Mouse (Mus musculus) midbrain, embryonic 15.5 days (tissue): ENCODE measurements around the gene Cep170. TPM values are rescaled to one million over a fixed set of nuclear protein-coding genes. Genes with fewer than 3 reads are reported as not detected.
"Not testable (repeated sequence)": the region's sequence is repeated elsewhere in the genome, so short reads cannot be mapped to it uniquely, and the experiment has no call there.

Experiments
- ATAC-seq: fragments of 200-750 bp; cut with Nextera tagmentation; replicated peaks from 2 replicates; pipeline ENCODE4 v1.8.0; 2017; ENCODE audit warnings: moderate TSS enrichment
- H3K27ac ChIP-seq: fragments of 300-500 bp; sonication (generic); 2 replicates; pipeline ENCODE4 v1.5.1; 2015; ENCODE audit warnings: mild to moderate bottlenecking, inconsistent platforms
- H3K27me3 ChIP-seq: fragments of 300-500 bp; sonication (generic); replicated peaks from 2 replicates; pipeline ENCODE4 v1.6.1; 2015; ENCODE audit warnings: inconsistent platforms
- H3K36me3 ChIP-seq: fragments of 300-500 bp; sonication (generic); replicated peaks from 2 replicates; pipeline ENCODE4 v1.6.1; 2015; ENCODE audit warnings: inconsistent platforms
- H3K4me1 ChIP-seq: fragments of 300-500 bp; sonication (generic); 2 replicates; pipeline ENCODE4 v1.6.1; 2015; ENCODE audit warnings: inconsistent platforms
- H3K4me2 ChIP-seq: fragments of 300-500 bp; sonication (generic); 2 replicates; pipeline ENCODE4 v1.6.1; 2015; ENCODE audit warnings: inconsistent platforms, mild to moderate bottlenecking, moderate library complexity
- H3K4me3 ChIP-seq: fragments of 300-500 bp; sonication (generic); 2 replicates; pipeline ENCODE4 v1.5.1; 2015; ENCODE audit warnings: mild to moderate bottlenecking, inconsistent platforms
- H3K9ac ChIP-seq: fragments of 300-500 bp; sonication (generic); 2 replicates; pipeline ENCODE4 v1.6.1; 2015; ENCODE audit warnings: mild to moderate bottlenecking, inconsistent platforms
- H3K9me3 ChIP-seq: fragments of 300-500 bp; sonication (generic); 2 replicates; pipeline ENCODE4 v1.6.1; 2016; ENCODE audit warnings: inconsistent platforms
- WGBS: fragments of 180-500 bp; shearing (Covaris S2); methylation state at CpG from one replicate; pipeline ENCODE4 v1.1.7; 2015; ENCODE audit warnings: mixed read lengths; 5-methylcytosine and 5-hydroxymethylcytosine counted together
- polyA plus RNA-seq: library from polyadenylated mRNA; unstranded; fragments of >200 nt; fragmentation: Nextera tagmentation; extraction: Ambion mirVana; gene quantifications from 2 replicates; pipeline ENCODE4 v1.2.1, GENCODE M21; 2015

Gene Cep170
- 133 and 138 TPM in 2 replicates for polyA plus RNA-seq

- WGBS, result under 1% methylated on average over 28 of the region's 28 CpGs
- no peaks in the 10 kb centered on the region for H3K27me3 ChIP-seq
Observed at GRCm38 (mm10) chr1:176814036-176814420, at the start of gene Cep170. Gene Cep170, minus strand, starts transcription at chr1:176814067.

GRCm38 (mm10) chr1:176861981-176862644 is 48.2 kb upstream of the Cep170 start:
- ATAC-seq, result peak; percentile 66; the same call in 1 of the 2 replicates
- 60% methylated on average over 9 of the region's 9 CpGs for WGBS
- no peak overlapping the region for H3K4me3 ChIP-seq
- no peaks in the 10 kb centered on the region for H3K4me1 ChIP-seq
- no peaks in the 10 kb centered on the region for H3K27me3 ChIP-seq
- H3K4me2 ChIP-seq, result no peak overlapping the region
- no peak overlapping the region for H3K9ac ChIP-seq
- no peak overlapping the region for H3K27ac ChIP-seq
- H3K36me3 ChIP-seq, result no peaks in the 10 kb centered on the region
- no peaks in the 10 kb centered on the region for H3K9me3 ChIP-seq

More at GRCm38 (mm10) chr1:176814036-176814420, at the start of gene Cep170:
- Histone ChIP-seq H3K36me3 (no peaks in the 10 kb centered on the region), H3K4me1 (peaks cover 37% of the 10 kb centered on the region), H3K9me3 (no peaks in the 10 kb centered on the region), H3K4me2 (peak within 1 kb of the TSS; percentile 62), H3K27ac (peak within 1 kb of the TSS; percentile 100), H3K9ac (peak within 1 kb of the TSS; percentile 94), H3K4me3 (peak within 1 kb of the TSS; percentile 83)
- peak; percentile 96 for ATAC-seq

- no peaks in the 10 kb centered on the region for H3K27me3 ChIP-seq
- no peak overlapping the region for H3K27ac ChIP-seq
- H3K4me2 ChIP-seq, result no peak overlapping the region
- no peak overlapping the region for H3K9ac ChIP-seq
- no peaks in the 10 kb centered on the region; the same call in 1 of the 2 replicates for H3K36me3 ChIP-seq
- ATAC-seq, result no peak
- no peaks in the 10 kb centered on the region for H3K9me3 ChIP-seq
- no peak overlapping the region for H3K4me3 ChIP-seq
- WGBS, result 91% methylated on average over 9 of the region's 9 CpGs
- H3K4me1 ChIP-seq, result no peaks in the 10 kb centered on the region
Observed at GRCm38 (mm10) chr1:176852813-176853590, 39.1 kb upstream of the Cep170 start.

- ATAC-seq, result no peak
- no peaks in the 10 kb centered on the region for H3K4me1 ChIP-seq
- no peak overlapping the region for H3K9ac ChIP-seq
- WGBS, result 95% methylated on average over 7 of the region's 7 CpGs
- H3K9me3 ChIP-seq, result no peaks in the 10 kb centered on the region
- H3K4me2 ChIP-seq, result no peak overlapping the region
- H3K27me3 ChIP-seq, result no peaks in the 10 kb centered on the region
- no peaks in the 10 kb centered on the region; the same call in 1 of the 2 replicates for H3K36me3 ChIP-seq
- no peak overlapping the region for H3K4me3 ChIP-seq
- no peak overlapping the region for H3K27ac ChIP-seq
Observed at GRCm38 (mm10) chr1:176851401-176851800, 37.5 kb upstream of the Cep170 start.

GRCm38 (mm10) chr1:176849377-176849776 is 35.5 kb upstream of the Cep170 start:
- Histone ChIP-seq H3K4me2 (no peak overlapping the region), H3K9me3 (no peaks in the 10 kb centered on the region), H3K9ac (no peak overlapping the region), H3K4me3 (no peak overlapping the region), H3K27me3 (no peaks in the 10 kb centered on the region), H3K36me3 (no peaks in the 10 kb centered on the region; the same call in 1 of the 2 replicates), H3K27ac (no peak overlapping the region), H3K4me1 (no peaks in the 10 kb centered on the region)
- no peak for ATAC-seq
- WGBS, result 87% methylated on average over 2 of the region's 2 CpGs

- Histone ChIP-seq H3K27me3 (no peaks in the 10 kb centered on the region), H3K4me3 (no peak overlapping the region), H3K36me3 (no peaks in the 10 kb centered on the region; the same call in 1 of the 2 replicates), H3K9me3 (no peaks in the 10 kb centered on the region), H3K4me2 (no peak overlapping the region), H3K4me1 (no peaks in the 10 kb centered on the region), H3K27ac (no peak overlapping the region), H3K9ac (no peak overlapping the region)
- WGBS, result 81% methylated on average over 11 of the region's 11 CpGs
- no peak for ATAC-seq
Observed at GRCm38 (mm10) chr1:176848613-176849290, 34.9 kb upstream of the Cep170 start.

GRCm38 (mm10) chr1:176847118-176847859 is 33.4 kb upstream of the Cep170 start:
- Histone ChIP-seq H3K27ac (no peak overlapping the region), H3K9me3 (no peaks in the 10 kb centered on the region), H3K4me2 (no peak overlapping the region), H3K9ac (no peak overlapping the region), H3K4me1 (no peaks in the 10 kb centered on the region), H3K36me3 (no peaks in the 10 kb centered on the region; the same call in 1 of the 2 replicates), H3K4me3 (no peak overlapping the region), H3K27me3 (no peaks in the 10 kb centered on the region)
- WGBS, result 64% methylated on average over 10 of the region's 10 CpGs
- ATAC-seq, result peak; percentile 56; the same call in 1 of the 2 replicates

- H3K36me3 ChIP-seq, result no peaks in the 10 kb centered on the region
- ATAC-seq, result no peak
- 52% methylated on average over 17 of the region's 17 CpGs for WGBS
- H3K27me3 ChIP-seq, result no peaks in the 10 kb centered on the region
- H3K4me2 ChIP-seq, result no peak overlapping the region
- no peak overlapping the region for H3K9ac ChIP-seq
- H3K9me3 ChIP-seq, result no peaks in the 10 kb centered on the region
- no peaks in the 10 kb centered on the region for H3K4me1 ChIP-seq
- H3K4me3 ChIP-seq, result no peak overlapping the region
- H3K27ac ChIP-seq, result no peak overlapping the region
Observed at GRCm38 (mm10) chr1:176845082-176845977, 31.5 kb upstream of the Cep170 start.

GRCm38 (mm10) chr1:176836562-176836961 is 22.7 kb upstream of the Cep170 start:
- H3K9ac ChIP-seq, H3K27ac ChIP-seq, H3K4me3 ChIP-seq, H3K36me3 ChIP-seq, ATAC-seq, H3K4me1 ChIP-seq, H3K4me2 ChIP-seq, H3K9me3 ChIP-seq, H3K27me3 ChIP-seq: not testable (repeated sequence)
- 70% methylated on average over 7 of the region's 7 CpGs for WGBS

- Histone ChIP-seq H3K9ac (peak overlapping the region; percentile 44; the same call in 1 of the 2 replicates), H3K4me3 (peak overlapping the region; percentile 37), H3K36me3 (0 out of 2 replicates have a peak, but pooled peaks cover 2% of the 10 kb centered on the region), H3K9me3 (no peaks in the 10 kb centered on the region), H3K27ac (no peak overlapping the region), H3K4me2 (peak overlapping the region; percentile 79), H3K4me1 (peaks cover 7% of the 10 kb centered on the region), H3K27me3 (0 out of 2 replicates have a peak, but pooled peaks cover 6% of the 10 kb centered on the region)
- ATAC-seq, result peak; percentile 45
- 3% methylated on average over 41 of the region's 41 CpGs for WGBS
Observed at GRCm38 (mm10) chr1:176835501-176836294, 21.8 kb upstream of the Cep170 start.
